Mouse (Mus musculus): ENCODE data around the gene Msl1.

DNA sequence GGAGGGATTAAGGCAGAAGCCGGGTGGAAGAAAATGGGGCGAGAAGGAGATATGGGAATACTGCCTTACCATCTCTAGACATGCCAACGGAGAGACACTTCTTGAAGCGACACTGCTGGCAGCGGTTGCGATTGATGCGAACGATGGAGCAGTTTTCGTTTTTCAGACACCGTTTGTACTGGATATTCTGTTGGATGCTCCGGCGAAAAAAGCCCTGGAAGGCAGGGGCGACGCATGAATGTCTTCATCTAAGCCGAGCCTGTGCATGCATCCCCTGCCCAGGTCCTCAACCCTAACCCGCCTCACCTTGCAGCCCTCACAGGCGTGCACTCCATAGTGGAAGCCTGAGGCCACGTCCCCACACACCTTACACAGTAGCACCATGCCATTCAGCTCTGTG, 24.2 kb upstream of the Msl1 start:
- TF ChIP-seq MYOG (IDR thresholded peaks at IDR 0.05; ENCODE audit: control insufficient read depth, extremely low read depth, insufficient read length) = no peak
- no peak for TF ChIP-seq CTCF (IDR thresholded peaks at IDR 0.05; ENCODE audit: control insufficient read depth, insufficient read depth, insufficient read length)
- TF ChIP-seq MAX (IDR thresholded peaks at IDR 0.05) = no peak
- no peak for TF ChIP-seq CEBPB (IDR thresholded peaks at IDR 0.05; ENCODE audit: low read depth)
- no peak for TF ChIP-seq USF1 (IDR thresholded peaks at IDR 0.05; ENCODE audit: low read depth)
- no peak for TF ChIP-seq FOSL1 (IDR thresholded peaks at IDR 0.05; ENCODE audit: insufficient read depth, low read length, poor library complexity, severe bottlenecking)
- TF ChIP-seq MYOD1 (IDR thresholded peaks at IDR 0.05; ENCODE audit: control insufficient read depth, insufficient read length, low read depth) = no peak
